Comparison of ENCODE assay signal across 20 mouse cellular contexts in genomic region chr11:5215401-5216187, GRCm38 (mm10). TPM values are rescaled to one million over a fixed set of nuclear protein-coding genes. Genes with fewer than 3 reads are reported as not detected.
DNase-seq lines count a peak whose midpoint lies in the region; ATAC-seq and TF ChIP-seq lines count a peak whose summit lies in the region.
"Had no signal": no experiment of that assay in that cellular context is flagged by ENCODE, and none has a peak within 500 bp of the region (broad histone marks: within the 10 kb centered on the region; RNA-seq: fewer than 3 reads in every experiment).

No protein-coding gene starts in this region.

- H3K4me1 ChIP-seq in lung, postnatal 0 days (ENCODE audit: insufficient read depth, low read depth, low read length): no peaks in the 10 kb centered on the region
- peaks cover 58% of the 10 kb centered on the region for H3K4me1 ChIP-seq in megakaryocyte, embryonic 14.5 days
- H3K4me1 ChIP-seq in forebrain, embryonic 15.5 days: peaks cover 5% of the 10 kb centered on the region; the same call in 1 of the 2 replicates

- peak; percentile 62 for DNase-seq in lung, postnatal 0 days (ENCODE audit: low spot score)
- DNase-seq in lung, postnatal 14 days: no peak
- DNase-seq in adipocyte (ENCODE audit: low spot score): peak; percentile 7
- peak; percentile 40 for DNase-seq in thymus, postnatal 25 days
- DNase-seq in right cerebral cortex, postnatal 14 days: no peak
- no peak for DNase-seq in adrenal gland, adult 18-20 months (ENCODE audit: low spot score in 2 of 2)
- DNase-seq: adrenal gland, postnatal 14 days; cerebellum, adult 2 months; forebrain, postnatal 0 days; gastrocnemius, postnatal 10 days; kidney, adult 9 months; kidney, postnatal 4 days had no signal

- no peaks in the 10 kb centered on the region for H3K9me3 ChIP-seq in lung, postnatal 0 days (ENCODE audit: low read length)
- H3K9me3 ChIP-seq in megakaryocyte, embryonic 14.5 days: no peaks in the 10 kb centered on the region
- no peaks in the 10 kb centered on the region for H3K9me3 ChIP-seq in forebrain, embryonic 15.5 days
- H3K9me3 ChIP-seq: embryonic facial prominence, embryonic 12.5 days; lung, embryonic 15.5 days; midbrain, embryonic 12.5 days; neural tube, embryonic 15.5 days had no signal

- no peaks in the 10 kb centered on the region; the same call in 1 of the 2 replicates for H3K36me3 ChIP-seq in lung, postnatal 0 days (ENCODE audit: insufficient read depth, low read length)
- H3K36me3 ChIP-seq in megakaryocyte, embryonic 14.5 days (replicated peaks; ENCODE audit: low read length): no peaks in the 10 kb centered on the region
- no peaks in the 10 kb centered on the region for H3K36me3 ChIP-seq in forebrain, embryonic 15.5 days
- H3K36me3 ChIP-seq: midbrain, embryonic 12.5 days; neural tube, embryonic 15.5 days had no signal

- TF ChIP-seq EP300 in lung, postnatal 0 days (IDR thresholded peaks at IDR 0.05): no peak

- no peak for TF ChIP-seq CTCF in lung, postnatal 0 days (IDR thresholded peaks at IDR 0.05)

- ATAC-seq in lung, postnatal 0 days: peak; percentile 52
- no peak for ATAC-seq in forebrain, embryonic 15.5 days (replicated peaks)
- ATAC-seq: forebrain, postnatal 0 days; hindbrain, postnatal 0 days had no signal

- no peak overlapping the region for H3K27ac ChIP-seq in lung, postnatal 0 days (ENCODE audit: low read length)
- no peak overlapping the region for H3K27ac ChIP-seq in forebrain, embryonic 15.5 days (replicated peaks)
- H3K27ac ChIP-seq: embryonic facial prominence, embryonic 12.5 days; hindbrain, postnatal 0 days; lung, embryonic 15.5 days; midbrain, embryonic 12.5 days; neural tube, embryonic 15.5 days had no signal

- no peaks in the 10 kb centered on the region for H3K27me3 ChIP-seq in lung, postnatal 0 days (replicated peaks; ENCODE audit: insufficient read depth, low read length)
- H3K27me3 ChIP-seq in megakaryocyte, embryonic 14.5 days (replicated peaks): no peaks in the 10 kb centered on the region
- H3K27me3 ChIP-seq in forebrain, embryonic 15.5 days: no peaks in the 10 kb centered on the region
- H3K27me3 ChIP-seq: embryonic facial prominence, embryonic 12.5 days; lung, embryonic 15.5 days; midbrain, embryonic 12.5 days; neural tube, embryonic 15.5 days had no signal

- H3K4me2 ChIP-seq in lung, postnatal 0 days (replicated peaks; ENCODE audit: low read depth, low read length): no peak overlapping the region
- no peak overlapping the region for H3K4me2 ChIP-seq in forebrain, embryonic 15.5 days (replicated peaks)
- H3K4me2 ChIP-seq: embryonic facial prominence, embryonic 12.5 days; heart, embryonic 11.5 days; lung, embryonic 15.5 days; midbrain, embryonic 12.5 days; neural tube, embryonic 15.5 days had no signal

- no peak overlapping the region for H3K9ac ChIP-seq in lung, postnatal 0 days (replicated peaks; ENCODE audit: low read depth)
- no peak overlapping the region for H3K9ac ChIP-seq in forebrain, embryonic 15.5 days (replicated peaks)
- H3K9ac ChIP-seq: embryonic facial prominence, embryonic 12.5 days; forebrain, postnatal 0 days; lung, embryonic 15.5 days; midbrain, embryonic 12.5 days; neural tube, embryonic 15.5 days had no signal

- 71% methylated on average over 14 of the region's 14 CpGs for WGBS in lung, postnatal 0 days
- WGBS in forebrain, embryonic 15.5 days: 89% methylated on average over 14 of the region's 14 CpGs

- no peak overlapping the region for H3K4me3 ChIP-seq in lung, postnatal 0 days (ENCODE audit: low read depth, low read length)
- peak overlapping the region; percentile 20 for H3K4me3 ChIP-seq in megakaryocyte, embryonic 14.5 days (replicated peaks)
- no peak overlapping the region for H3K4me3 ChIP-seq in forebrain, embryonic 15.5 days
- H3K4me3 ChIP-seq: embryonic facial prominence, embryonic 12.5 days; lung, embryonic 15.5 days; midbrain, embryonic 12.5 days; neural tube, embryonic 15.5 days had no signal

RNA-seq across cellular contexts. Expression of gene Kremen1, which starts 45.8 kb away (rescaled TPM):
- 13.3 and 14.7 TPM in 2 replicates for polyA plus RNA-seq in lung, postnatal 0 days (2015; fragmentation: Nextera tagmentation; extraction: Ambion mirVana)
- 3.7 and 7.2 TPM in 2 replicates for polyA plus RNA-seq in megakaryocyte, embryonic 14.5 days (2012; ENCODE audit: insufficient read depth, low replicate concordance)
- 5.4 and 6.5 TPM in 2 replicates for polyA plus RNA-seq in forebrain, embryonic 15.5 days (2015; fragmentation: Nextera tagmentation; extraction: Ambion mirVana)
- total RNA-seq in adrenal gland, adult 18-20 months (2021): 10 to 100 TPM; 17.2 to 19.1 TPM

Comparison
In these comparisons a context has a peak if more than half of its experiments do, and no peak if none do; other contexts are left out.
1. DNase-seq: peak in lung, postnatal 0 days (single experiment), adipocyte (single experiment) and thymus, postnatal 25 days (single experiment); none in lung, postnatal 14 days (single experiment), right cerebral cortex, postnatal 14 days (single experiment) and adrenal gland, adult 18-20 months (0 of 2).